Mouse (Mus musculus) spleen, adult 2 months (tissue): ENCODE data around the gene Sorbs1.

Source experiments
- CTCF ChIP-seq: fragments of 200-500 bp; IDR thresholded peaks from 2 replicates; pipeline ENCODE4 v1.5.1; 2011; ENCODE audit warnings: mild to moderate bottlenecking, inconsistent platforms; ENCODE audit not compliant: insufficient read depth, insufficient read length, insufficient replicate concordance; ENCODE audit errors: extremely low read depth
- POLR2A ChIP-seq: fragments of 200-500 bp; IDR thresholded peaks from 2 replicates; pipeline ENCODE4 v1.6.1; 2011; ENCODE audit warnings: low read depth, low read length, inconsistent platforms

GRCm38 (mm10) chr19:40528254-40528653 lies 14.7 kb upstream of the Sorbs1 start:
- TF ChIP-seq POLR2A (no peak), CTCF (no peak)
